Mouse (Mus musculus): ENCODE data around the gene Grm1. TPM values are rescaled to one million over a fixed set of nuclear protein-coding genes. Genes with fewer than 3 reads are reported as not detected.

The Grm1 gene
- polyA plus RNA-seq, 1 experiment from 2014 or later: not detected

GRCm38 (mm10) chr10:11013653-11014052 lies 68.5 kb downstream of the Grm1 start:
- Histone ChIP-seq H3K36me3 (ENCODE audit: control insufficient read depth, insufficient read depth, low read length) (no peaks in the 10 kb centered on the region), H3K4me1 (ENCODE audit: control insufficient read depth, insufficient read depth, low read length) (no peaks in the 10 kb centered on the region), H3K4me3 (ENCODE audit: low read depth, low read length) (no peak overlapping the region), H3K4me2 (replicated peaks; ENCODE audit: low read depth, low read length) (no peak overlapping the region), H3K27me3 (ENCODE audit: control insufficient read depth, insufficient read depth, low read length) (no peaks in the 10 kb centered on the region), H3K27ac (ENCODE audit: low read length) (no peak overlapping the region), H3K9me3 (ENCODE audit: control insufficient read depth, low read depth, low read length) (no peaks in the 10 kb centered on the region), H3K9ac (replicated peaks; ENCODE audit: low read depth, low read length) (no peak overlapping the region)
- ATAC-seq (ENCODE audit: insufficient number of reproducible peaks, insufficient read depth, low FRiP score, low read depth): no peak
- 58% methylated on average over 3 of the region's 3 CpGs for WGBS

- Histone ChIP-seq H3K9me3 (ENCODE audit: control insufficient read depth, low read depth, low read length) (no peaks in the 10 kb centered on the region), H3K27me3 (ENCODE audit: control insufficient read depth, insufficient read depth, low read length) (no peaks in the 10 kb centered on the region), H3K4me2 (replicated peaks; ENCODE audit: low read depth, low read length) (no peak overlapping the region), H3K4me3 (ENCODE audit: low read depth, low read length) (no peak overlapping the region), H3K9ac (replicated peaks; ENCODE audit: low read depth, low read length) (no peak overlapping the region), H3K36me3 (ENCODE audit: control insufficient read depth, insufficient read depth, low read length) (no peaks in the 10 kb centered on the region), H3K4me1 (ENCODE audit: control insufficient read depth, insufficient read depth, low read length) (no peaks in the 10 kb centered on the region), H3K27ac (ENCODE audit: low read length) (no peak overlapping the region)
- ATAC-seq (ENCODE audit: insufficient number of reproducible peaks, insufficient read depth, low FRiP score, low read depth): no peak
- WGBS: 28% methylated on average over 1 of the region's 1 CpGs
These were observed 85.4 kb downstream of the Grm1 start for GRCm38 (mm10) chr10:10996766-10997165.

GRCm38 (mm10) chr10:10991708-10992107 lies 90.4 kb downstream of the Grm1 start:
- Histone ChIP-seq H3K9me3 (ENCODE audit: control insufficient read depth, low read depth, low read length) (no peaks in the 10 kb centered on the region), H3K9ac (replicated peaks; ENCODE audit: low read depth, low read length) (no peak overlapping the region), H3K4me3 (ENCODE audit: low read depth, low read length) (no peak overlapping the region), H3K27me3 (ENCODE audit: control insufficient read depth, insufficient read depth, low read length) (no peaks in the 10 kb centered on the region), H3K4me1 (ENCODE audit: control insufficient read depth, insufficient read depth, low read length) (no peaks in the 10 kb centered on the region), H3K36me3 (ENCODE audit: control insufficient read depth, insufficient read depth, low read length) (no peaks in the 10 kb centered on the region), H3K27ac (ENCODE audit: low read length) (no peak overlapping the region), H3K4me2 (replicated peaks; ENCODE audit: low read depth, low read length) (no peak overlapping the region)
- no peak for ATAC-seq (ENCODE audit: insufficient number of reproducible peaks, insufficient read depth, low FRiP score, low read depth)
- 66% methylated on average over 3 of the region's 3 CpGs for WGBS

- no peak overlapping the region for H3K9ac ChIP-seq (replicated peaks; ENCODE audit: low read depth, low read length)
- no peaks in the 10 kb centered on the region for H3K4me1 ChIP-seq (ENCODE audit: control insufficient read depth, insufficient read depth, low read length)
- no peak overlapping the region for H3K4me2 ChIP-seq (replicated peaks; ENCODE audit: low read depth, low read length)
- H3K36me3 ChIP-seq (ENCODE audit: control insufficient read depth, insufficient read depth, low read length): no peaks in the 10 kb centered on the region
- no peak overlapping the region for H3K27ac ChIP-seq (ENCODE audit: low read length)
- no peaks in the 10 kb centered on the region for H3K9me3 ChIP-seq (ENCODE audit: control insufficient read depth, low read depth, low read length)
- ATAC-seq (ENCODE audit: insufficient number of reproducible peaks, insufficient read depth, low FRiP score, low read depth): no peak
- no peak overlapping the region for H3K4me3 ChIP-seq (ENCODE audit: low read depth, low read length)
- 47% methylated on average over 2 of the region's 2 CpGs for WGBS
- no peaks in the 10 kb centered on the region for H3K27me3 ChIP-seq (ENCODE audit: control insufficient read depth, insufficient read depth, low read length)
These were observed 110.8 kb downstream of the Grm1 start for GRCm38 (mm10) chr10:10971311-10971710.

GRCm38 (mm10) chr10:10964490-10965150 lies 117.5 kb downstream of the Grm1 start:
- Histone ChIP-seq H3K4me1 (ENCODE audit: control insufficient read depth, insufficient read depth, low read length) (no peaks in the 10 kb centered on the region), H3K4me2 (replicated peaks; ENCODE audit: low read depth, low read length) (no peak overlapping the region), H3K27me3 (ENCODE audit: control insufficient read depth, insufficient read depth, low read length) (no peaks in the 10 kb centered on the region), H3K9ac (replicated peaks; ENCODE audit: low read depth, low read length) (no peak overlapping the region), H3K9me3 (ENCODE audit: control insufficient read depth, low read depth, low read length) (no peaks in the 10 kb centered on the region), H3K27ac (ENCODE audit: low read length) (no peak overlapping the region), H3K4me3 (ENCODE audit: low read depth, low read length) (no peak overlapping the region), H3K36me3 (ENCODE audit: control insufficient read depth, insufficient read depth, low read length) (no peaks in the 10 kb centered on the region)
- 77% methylated on average over 6 of the region's 6 CpGs for WGBS
- no peak for ATAC-seq (ENCODE audit: insufficient number of reproducible peaks, insufficient read depth, low FRiP score, low read depth)

- no peak overlapping the region for H3K4me3 ChIP-seq (ENCODE audit: low read depth, low read length)
- ATAC-seq (ENCODE audit: insufficient number of reproducible peaks, insufficient read depth, low FRiP score, low read depth): no peak
- no peak overlapping the region for H3K4me2 ChIP-seq (replicated peaks; ENCODE audit: low read depth, low read length)
- WGBS: 74% methylated on average over 3 of the region's 3 CpGs
- H3K27ac ChIP-seq (ENCODE audit: low read length): no peak overlapping the region
- H3K36me3 ChIP-seq (ENCODE audit: control insufficient read depth, insufficient read depth, low read length): no peaks in the 10 kb centered on the region
- H3K9ac ChIP-seq (replicated peaks; ENCODE audit: low read depth, low read length): no peak overlapping the region
- H3K27me3 ChIP-seq (ENCODE audit: control insufficient read depth, insufficient read depth, low read length): no peaks in the 10 kb centered on the region
- H3K4me1 ChIP-seq (ENCODE audit: control insufficient read depth, insufficient read depth, low read length): no peaks in the 10 kb centered on the region
- H3K9me3 ChIP-seq (ENCODE audit: control insufficient read depth, low read depth, low read length): no peaks in the 10 kb centered on the region
These were observed 131.6 kb downstream of the Grm1 start for GRCm38 (mm10) chr10:10950557-10950956.

GRCm38 (mm10) chr10:10949172-10949571 lies 133.0 kb downstream of the Grm1 start:
- Histone ChIP-seq H3K27ac (ENCODE audit: low read length) (no peak overlapping the region), H3K4me1 (ENCODE audit: control insufficient read depth, insufficient read depth, low read length) (no peaks in the 10 kb centered on the region), H3K36me3 (ENCODE audit: control insufficient read depth, insufficient read depth, low read length) (no peaks in the 10 kb centered on the region), H3K9ac (replicated peaks; ENCODE audit: low read depth, low read length) (no peak overlapping the region), H3K4me3 (ENCODE audit: low read depth, low read length) (no peak overlapping the region), H3K9me3 (ENCODE audit: control insufficient read depth, low read depth, low read length) (no peaks in the 10 kb centered on the region), H3K27me3 (ENCODE audit: control insufficient read depth, insufficient read depth, low read length) (no peaks in the 10 kb centered on the region), H3K4me2 (replicated peaks; ENCODE audit: low read depth, low read length) (no peak overlapping the region)
- WGBS: 78% methylated on average over 3 of the region's 3 CpGs
- ATAC-seq (ENCODE audit: insufficient number of reproducible peaks, insufficient read depth, low FRiP score, low read depth): no peak

- Histone ChIP-seq H3K27me3 (ENCODE audit: control insufficient read depth, insufficient read depth, low read length) (no peaks in the 10 kb centered on the region), H3K4me1 (ENCODE audit: control insufficient read depth, insufficient read depth, low read length) (no peaks in the 10 kb centered on the region), H3K4me3 (ENCODE audit: low read depth, low read length) (no peak overlapping the region), H3K4me2 (replicated peaks; ENCODE audit: low read depth, low read length) (no peak overlapping the region), H3K9me3 (ENCODE audit: control insufficient read depth, low read depth, low read length) (no peaks in the 10 kb centered on the region), H3K9ac (replicated peaks; ENCODE audit: low read depth, low read length) (no peak overlapping the region), H3K27ac (ENCODE audit: low read length) (no peak overlapping the region), H3K36me3 (ENCODE audit: control insufficient read depth, insufficient read depth, low read length) (no peaks in the 10 kb centered on the region)
- no peak for ATAC-seq (ENCODE audit: insufficient number of reproducible peaks, insufficient read depth, low FRiP score, low read depth)
- WGBS: 84% methylated on average over 2 of the region's 2 CpGs
These were observed 134.6 kb downstream of the Grm1 start for GRCm38 (mm10) chr10:10947531-10947930.

- ATAC-seq (ENCODE audit: insufficient number of reproducible peaks, insufficient read depth, low FRiP score, low read depth): no peak
- Histone ChIP-seq H3K27me3 (ENCODE audit: control insufficient read depth, insufficient read depth, low read length) (no peaks in the 10 kb centered on the region), H3K4me2 (replicated peaks; ENCODE audit: low read depth, low read length) (no peak overlapping the region), H3K27ac (ENCODE audit: low read length) (no peak overlapping the region), H3K4me3 (ENCODE audit: low read depth, low read length) (no peak overlapping the region), H3K36me3 (ENCODE audit: control insufficient read depth, insufficient read depth, low read length) (no peaks in the 10 kb centered on the region), H3K9me3 (ENCODE audit: control insufficient read depth, low read depth, low read length) (no peaks in the 10 kb centered on the region), H3K4me1 (ENCODE audit: control insufficient read depth, insufficient read depth, low read length) (no peaks in the 10 kb centered on the region), H3K9ac (replicated peaks; ENCODE audit: low read depth, low read length) (no peak overlapping the region)
- 72% methylated on average over 2 of the region's 2 CpGs for WGBS
These were observed 138.2 kb downstream of the Grm1 start for GRCm38 (mm10) chr10:10944003-10944402.
